Mouse (Mus musculus): ENCODE results near the gene St6galnac5. TPM values are rescaled to one million over a fixed set of nuclear protein-coding genes. Genes with fewer than 3 reads are reported as not detected.

St6galnac5 gene
- polyA plus RNA-seq, 1 experiment from 2014 or later: 0.03 TPM

DNA sequence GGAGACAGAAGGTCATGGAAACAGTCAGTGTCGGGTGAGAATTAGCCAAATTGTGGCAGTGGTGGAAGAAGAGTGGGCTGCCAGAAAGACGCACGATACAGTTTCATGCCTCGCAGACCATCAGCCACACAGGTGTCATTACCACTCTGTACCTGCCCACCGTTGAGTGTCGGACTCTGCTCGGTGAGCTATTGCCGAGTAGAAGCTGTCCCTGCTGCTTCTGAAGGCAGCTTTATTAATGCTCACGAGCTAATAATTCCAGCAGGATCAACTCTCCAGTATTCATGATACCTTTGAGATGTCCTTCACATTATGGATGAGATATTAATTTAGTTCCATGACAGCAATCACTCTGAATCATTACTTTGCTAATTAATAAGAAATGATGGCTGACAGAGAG lies 150.1 kb downstream of the St6galnac5 start:
- no peaks in the 10 kb centered on the region for H3K4me1 ChIP-seq (replicated peaks)
- H3K27me3 ChIP-seq: no peaks in the 10 kb centered on the region
- H3K27ac ChIP-seq (replicated peaks): no peak overlapping the region
- H3K4me2 ChIP-seq: no peak overlapping the region
- no peak for ATAC-seq (ENCODE audit: insufficient read depth)
- H3K9me3 ChIP-seq (replicated peaks): no peaks in the 10 kb centered on the region
- WGBS (ENCODE audit: insufficient replicate concordance): 73% methylated on average over 9 of the region's 9 CpGs
- no peaks in the 10 kb centered on the region for H3K36me3 ChIP-seq (replicated peaks)
- H3K4me3 ChIP-seq (replicated peaks): no peak overlapping the region
- H3K9ac ChIP-seq: no peak overlapping the region

DNA sequence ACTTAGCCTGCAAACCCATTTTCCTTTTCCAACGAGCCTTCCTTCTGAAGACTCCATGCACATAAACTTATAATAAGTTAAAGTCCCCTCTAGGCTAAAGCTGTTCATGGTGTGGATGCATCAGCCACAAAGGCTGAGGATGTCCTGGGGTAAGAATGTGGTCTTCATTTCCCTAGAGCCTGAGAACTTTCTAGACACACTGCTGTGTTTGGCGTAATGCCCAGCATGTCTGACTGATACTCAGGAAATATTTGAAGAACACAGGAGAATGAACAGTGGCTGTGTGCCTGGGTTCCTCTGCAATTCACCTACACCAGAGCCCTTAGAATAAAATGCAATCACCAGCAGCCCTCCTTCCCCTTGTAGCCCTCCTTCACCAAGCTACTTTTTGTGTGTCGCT lies 150.7 kb downstream of the St6galnac5 start:
- Histone ChIP-seq H3K27ac (replicated peaks) (no peak overlapping the region), H3K9ac (no peak overlapping the region), H3K27me3 (no peaks in the 10 kb centered on the region), H3K36me3 (replicated peaks) (no peaks in the 10 kb centered on the region), H3K9me3 (replicated peaks) (no peaks in the 10 kb centered on the region), H3K4me3 (replicated peaks) (no peak overlapping the region), H3K4me1 (replicated peaks) (no peaks in the 10 kb centered on the region), H3K4me2 (no peak overlapping the region)
- no peak for ATAC-seq (ENCODE audit: insufficient read depth)
- WGBS (ENCODE audit: insufficient replicate concordance): 68% methylated on average over 3 of the region's 3 CpGs

DNA sequence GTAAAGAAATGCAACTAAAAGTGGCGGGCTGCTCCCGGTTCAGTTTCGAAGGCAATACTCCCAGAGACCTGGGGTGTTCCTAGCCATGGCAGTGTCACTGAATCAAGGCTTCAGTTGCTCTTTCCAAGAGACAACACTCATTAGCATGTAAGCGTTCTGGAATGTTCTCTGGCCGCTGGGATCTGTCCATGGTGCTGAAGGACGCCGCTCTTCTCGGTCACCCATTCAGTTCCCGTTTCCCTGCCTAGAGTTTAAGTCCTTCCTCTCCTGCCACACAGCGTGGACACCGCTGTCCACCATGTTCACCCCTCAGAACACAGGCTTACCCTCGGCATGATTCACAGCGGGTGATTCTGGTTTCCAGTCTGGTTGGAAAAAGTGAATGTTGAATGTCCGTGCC lies 160.8 kb downstream of the St6galnac5 start:
- WGBS (ENCODE audit: insufficient replicate concordance): 50% methylated on average over 14 of the region's 14 CpGs
- no peaks in the 10 kb centered on the region for H3K4me1 ChIP-seq (replicated peaks)
- no peak overlapping the region for H3K27ac ChIP-seq (replicated peaks)
- H3K27me3 ChIP-seq: no peaks in the 10 kb centered on the region
- H3K9ac ChIP-seq: no peak overlapping the region
- no peak for ATAC-seq (ENCODE audit: insufficient read depth)
- H3K9me3 ChIP-seq (replicated peaks): no peaks in the 10 kb centered on the region
- H3K4me2 ChIP-seq: no peak overlapping the region
- H3K4me3 ChIP-seq (replicated peaks): no peak overlapping the region
- H3K36me3 ChIP-seq (replicated peaks): no peaks in the 10 kb centered on the region

DNA sequence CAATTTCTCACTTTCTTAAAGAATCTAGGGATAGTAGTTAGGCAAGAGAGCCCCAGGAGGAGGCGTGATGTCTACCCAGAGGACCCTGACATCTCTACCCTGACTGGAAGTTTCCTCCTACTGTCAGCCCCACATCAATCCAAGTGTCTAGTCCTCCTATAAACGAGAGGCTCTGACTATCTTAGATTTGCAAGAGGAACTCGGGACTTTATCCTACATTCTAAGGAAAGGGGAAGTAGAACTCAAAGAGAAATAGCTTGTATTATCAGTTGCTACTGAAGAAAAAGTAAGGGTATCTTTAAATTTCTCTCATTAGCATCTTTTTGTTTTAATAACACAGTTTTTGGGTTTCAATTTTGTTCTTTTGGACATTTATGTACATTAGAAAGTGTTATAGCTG lies 161.6 kb downstream of the St6galnac5 start:
- no peak overlapping the region for H3K4me3 ChIP-seq (replicated peaks)
- H3K9me3 ChIP-seq (replicated peaks): no peaks in the 10 kb centered on the region
- no peak overlapping the region for H3K27ac ChIP-seq (replicated peaks)
- no peaks in the 10 kb centered on the region for H3K36me3 ChIP-seq (replicated peaks)
- no peak overlapping the region for H3K9ac ChIP-seq
- no peak overlapping the region for H3K4me2 ChIP-seq
- no peaks in the 10 kb centered on the region for H3K4me1 ChIP-seq (replicated peaks)
- no peaks in the 10 kb centered on the region for H3K27me3 ChIP-seq
- 31% methylated on average over 3 of the region's 3 CpGs for WGBS (ENCODE audit: insufficient replicate concordance)
- ATAC-seq (ENCODE audit: insufficient read depth): no peak

DNA sequence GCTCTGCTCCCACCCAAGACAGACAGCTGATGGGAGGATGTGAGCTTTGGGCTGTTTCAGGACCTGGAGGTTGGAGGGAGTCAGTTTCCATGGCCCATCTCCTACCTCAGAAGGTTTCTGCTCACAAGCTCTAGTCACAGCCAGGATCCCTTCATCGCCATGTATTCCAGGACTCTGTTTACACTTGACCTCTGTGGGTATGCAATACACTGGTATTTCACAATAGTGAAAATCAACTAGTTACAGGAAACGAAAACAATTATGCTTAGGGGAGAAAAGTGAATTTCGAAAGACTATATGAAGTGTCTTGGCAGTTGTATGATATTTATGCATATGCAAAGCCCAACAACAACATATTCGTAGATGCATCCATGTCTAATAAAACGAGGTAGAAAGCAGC lies 166.9 kb downstream of the St6galnac5 start:
- H3K27me3 ChIP-seq: no peaks in the 10 kb centered on the region

DNA sequence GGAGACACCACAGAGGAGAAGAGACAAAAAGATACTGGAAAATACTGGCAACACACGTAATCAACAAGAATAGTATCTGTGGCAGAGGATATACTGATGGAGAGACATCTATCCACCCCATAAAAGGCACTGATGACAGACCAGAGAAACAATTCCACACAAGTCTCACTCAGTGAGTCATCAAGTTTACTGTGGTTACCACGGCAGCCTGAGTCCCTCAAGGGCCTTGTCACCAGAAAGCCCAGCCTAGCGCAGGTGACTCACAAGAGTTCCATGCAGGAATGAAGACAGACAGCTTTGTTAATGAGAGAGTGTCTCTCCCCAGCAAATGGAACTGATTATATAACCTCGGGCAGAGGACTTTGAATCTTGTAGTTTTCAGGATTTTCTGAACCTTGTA lies 168.1 kb downstream of the St6galnac5 start:
- Histone ChIP-seq H3K4me1 (replicated peaks) (no peaks in the 10 kb centered on the region), H3K27me3 (no peaks in the 10 kb centered on the region), H3K4me3 (replicated peaks) (no peak overlapping the region), H3K9me3 (replicated peaks) (no peaks in the 10 kb centered on the region), H3K4me2 (no peak overlapping the region), H3K36me3 (replicated peaks) (no peaks in the 10 kb centered on the region), H3K27ac (replicated peaks) (no peak overlapping the region), H3K9ac (no peak overlapping the region)
- ATAC-seq (ENCODE audit: insufficient read depth): no peak
- 48% methylated on average over 4 of the region's 4 CpGs for whole genome bisulfite sequencing (ENCODE audit: insufficient replicate concordance)

More for the DNA sequence above, 166.9 kb downstream of the St6galnac5 start:
- 61% methylated on average over 5 of the region's 5 CpGs for WGBS (ENCODE audit: insufficient replicate concordance)
- no peaks in the 10 kb centered on the region for H3K4me1 ChIP-seq (replicated peaks)
- no peaks in the 10 kb centered on the region for H3K36me3 ChIP-seq (replicated peaks)
- no peak overlapping the region for H3K4me3 ChIP-seq (replicated peaks)
- no peak for ATAC-seq (ENCODE audit: insufficient read depth)
- H3K9me3 ChIP-seq (replicated peaks): no peaks in the 10 kb centered on the region
- no peak overlapping the region for H3K27ac ChIP-seq (replicated peaks)
- H3K4me2 ChIP-seq: no peak overlapping the region
- no peak overlapping the region for H3K9ac ChIP-seq

DNA sequence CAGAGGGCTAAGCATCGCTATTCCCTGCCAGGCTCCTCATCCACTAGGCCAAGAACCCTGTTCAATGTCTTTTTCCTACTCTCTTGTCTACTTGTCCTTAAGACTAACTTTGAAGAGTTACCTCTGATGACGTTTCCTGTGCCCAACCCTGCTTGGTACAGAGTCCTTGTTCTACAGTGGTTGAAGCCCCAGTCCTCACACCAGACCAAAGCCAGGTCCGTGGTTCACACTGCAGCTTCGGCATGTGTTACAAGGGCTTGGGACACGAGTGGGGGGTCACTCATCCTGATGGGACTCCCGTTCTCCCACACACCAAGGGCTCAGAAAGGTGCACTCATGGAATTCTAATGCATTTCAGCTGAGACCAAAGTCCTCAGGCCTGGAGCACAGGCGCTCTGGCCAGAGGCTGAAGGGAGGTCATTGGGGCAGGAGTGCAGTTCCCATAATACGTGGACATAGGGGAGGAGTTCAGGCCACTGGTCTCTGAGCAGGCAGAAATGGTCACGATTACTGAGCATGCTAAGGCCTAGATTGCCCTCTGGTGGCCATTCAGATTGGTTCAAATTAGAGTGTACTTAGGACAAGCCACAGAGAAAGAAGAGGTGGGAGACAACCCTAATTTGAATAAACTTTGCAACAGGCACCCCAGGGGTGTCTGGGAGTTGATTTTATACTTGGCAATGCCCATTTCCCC lies 182.2 kb downstream of the St6galnac5 start:
- Histone ChIP-seq H3K9ac (no peak overlapping the region), H3K27me3 (no peaks in the 10 kb centered on the region), H3K27ac (replicated peaks) (no peak overlapping the region), H3K9me3 (replicated peaks) (no peaks in the 10 kb centered on the region), H3K4me3 (replicated peaks) (no peak overlapping the region), H3K36me3 (replicated peaks) (no peaks in the 10 kb centered on the region), H3K4me1 (replicated peaks) (no peaks in the 10 kb centered on the region), H3K4me2 (no peak overlapping the region)
- ATAC-seq (ENCODE audit: insufficient read depth): peak; percentile 77
- WGBS (ENCODE audit: insufficient replicate concordance): 56% methylated on average over 9 of the region's 9 CpGs

DNA sequence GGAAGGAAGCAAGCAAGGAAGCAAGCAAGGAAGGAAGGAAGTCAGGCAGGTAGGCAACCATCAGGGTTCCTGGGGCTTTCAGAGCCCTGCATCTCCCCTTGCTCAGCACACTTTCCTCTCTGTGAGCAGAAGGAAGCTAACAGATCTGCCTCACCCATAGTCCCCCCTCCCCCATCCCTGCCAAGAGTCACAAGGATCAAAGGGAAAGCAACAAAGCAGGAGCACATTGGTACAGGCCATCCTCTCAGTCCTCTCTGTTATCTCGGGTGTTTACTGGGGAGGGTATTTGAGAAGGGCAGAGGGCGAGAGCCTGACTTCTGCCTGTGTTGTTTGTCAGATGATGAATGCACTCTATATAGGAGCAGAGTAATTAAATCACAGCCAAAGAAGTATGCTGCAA lies 184.7 kb downstream of the St6galnac5 start:
- Histone ChIP-seq H3K27ac (replicated peaks) (no peak overlapping the region), H3K4me1 (replicated peaks) (no peaks in the 10 kb centered on the region), H3K36me3 (replicated peaks) (no peaks in the 10 kb centered on the region), H3K4me3 (replicated peaks) (no peak overlapping the region), H3K9me3 (replicated peaks) (no peaks in the 10 kb centered on the region), H3K9ac (no peak overlapping the region), H3K27me3 (no peaks in the 10 kb centered on the region), H3K4me2 (no peak overlapping the region)
- peak; percentile 23; the same call in 1 of the 2 replicates for ATAC-seq (ENCODE audit: insufficient read depth)
- 30% methylated on average over 2 of the region's 2 CpGs for WGBS (ENCODE audit: insufficient replicate concordance)

DNA sequence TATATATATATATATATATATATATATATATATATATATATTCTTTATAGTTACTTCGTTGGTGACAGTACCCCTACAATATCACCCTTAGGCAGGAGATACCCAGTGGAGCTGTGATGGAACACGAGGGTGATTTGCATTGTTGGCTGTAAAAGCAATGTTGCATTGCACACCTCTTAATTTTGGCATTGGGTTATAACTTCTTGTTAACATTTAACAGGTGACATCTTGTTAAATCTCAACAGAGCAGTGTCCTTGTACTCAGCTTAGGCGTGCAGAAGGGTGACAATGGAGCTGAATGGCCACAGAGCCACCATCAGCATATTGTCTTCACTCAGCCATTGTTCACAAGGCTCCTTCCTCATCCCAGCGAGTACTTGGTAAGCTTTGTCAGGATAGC lies 185.8 kb downstream of the St6galnac5 start:
- no peak for ATAC-seq (ENCODE audit: insufficient read depth)
- 59% methylated on average over 4 of the region's 4 CpGs for WGBS (ENCODE audit: insufficient replicate concordance)
- H3K36me3 ChIP-seq (replicated peaks): no peaks in the 10 kb centered on the region
- H3K9me3 ChIP-seq (replicated peaks): no peaks in the 10 kb centered on the region
- no peak overlapping the region for H3K4me2 ChIP-seq
- no peaks in the 10 kb centered on the region for H3K4me1 ChIP-seq (replicated peaks)
- H3K27me3 ChIP-seq: no peaks in the 10 kb centered on the region
- H3K9ac ChIP-seq: no peak overlapping the region
- no peak overlapping the region for H3K27ac ChIP-seq (replicated peaks)
- no peak overlapping the region for H3K4me3 ChIP-seq (replicated peaks)

DNA sequence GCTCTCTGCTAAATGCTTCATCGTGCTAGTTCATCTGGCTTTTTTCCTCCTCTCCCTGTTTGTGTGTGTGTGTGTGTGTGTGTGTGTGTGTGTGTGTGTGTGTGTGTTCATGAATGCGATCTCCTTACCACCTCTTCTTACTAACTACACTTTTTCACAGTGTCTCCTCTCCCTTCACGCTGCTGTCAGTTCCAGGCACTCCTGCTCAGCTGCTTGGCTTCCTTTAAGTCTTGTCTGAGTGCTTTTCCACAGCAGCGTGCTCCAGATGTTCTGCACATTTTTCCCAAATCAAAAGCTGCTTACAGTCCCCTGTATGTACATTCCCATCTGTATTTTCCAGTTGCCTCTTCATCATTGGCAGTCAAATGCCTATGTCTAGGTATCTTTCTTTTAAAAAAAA lies 189.0 kb downstream of the St6galnac5 start:
- no peaks in the 10 kb centered on the region for H3K27me3 ChIP-seq
- H3K4me3 ChIP-seq (replicated peaks): no peak overlapping the region
- H3K27ac ChIP-seq (replicated peaks): no peak overlapping the region
- WGBS (ENCODE audit: insufficient replicate concordance): 68% methylated on average over 4 of the region's 4 CpGs
- no peaks in the 10 kb centered on the region for H3K4me1 ChIP-seq (replicated peaks)
- H3K4me2 ChIP-seq: no peak overlapping the region
- no peaks in the 10 kb centered on the region for H3K36me3 ChIP-seq (replicated peaks)
- H3K9me3 ChIP-seq (replicated peaks): no peaks in the 10 kb centered on the region
- H3K9ac ChIP-seq: no peak overlapping the region
- ATAC-seq (ENCODE audit: insufficient read depth): no peak

DNA sequence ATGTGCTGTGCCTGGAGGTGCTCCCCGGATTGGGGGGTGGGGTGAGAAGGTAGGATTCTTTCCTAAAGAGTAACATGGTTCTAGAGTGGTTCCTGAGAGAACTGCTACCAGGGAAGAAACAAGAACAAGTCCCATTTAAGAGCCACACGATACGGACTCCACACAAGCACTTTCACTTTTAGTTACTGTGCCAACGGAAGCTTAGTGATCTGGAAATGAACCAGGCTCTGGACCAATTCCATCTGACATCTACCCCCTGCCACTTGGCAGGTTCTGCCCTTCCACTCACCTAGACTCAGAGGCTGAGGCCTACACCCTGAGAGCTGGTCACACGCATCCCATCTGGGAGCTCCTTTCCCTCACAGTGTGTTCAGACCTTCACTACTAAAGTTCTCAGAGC lies 189.4 kb downstream of the St6galnac5 start:
- Histone ChIP-seq H3K36me3 (replicated peaks) (0 out of 2 replicates have a peak, but pooled peaks cover 3% of the 10 kb centered on the region), H3K27ac (replicated peaks) (no peak overlapping the region), H3K9me3 (replicated peaks) (no peaks in the 10 kb centered on the region), H3K4me3 (replicated peaks) (no peak overlapping the region), H3K9ac (no peak overlapping the region), H3K4me1 (replicated peaks) (no peaks in the 10 kb centered on the region), H3K27me3 (no peaks in the 10 kb centered on the region), H3K4me2 (no peak overlapping the region)
- WGBS (ENCODE audit: insufficient replicate concordance): 76% methylated on average over 5 of the region's 5 CpGs
- ATAC-seq (ENCODE audit: insufficient read depth): no peak

Measured in liver, embryonic 15.5 days (tissue).